Mouse (Mus musculus) heart, adult 2 months (tissue): ENCODE results near the gene Klre1.

Experiments used
- CTCF ChIP-seq: fragments of 200-600 bp; IDR thresholded peaks from 2 replicates; pipeline ENCODE4 v1.8.1; 2022; ENCODE audit warnings: antibody characterized with exemption, mild to moderate bottlenecking, moderate library complexity
- POLR2A ChIP-seq: fragments of 200-500 bp; IDR thresholded peaks from 2 replicates; pipeline ENCODE4 v1.6.1; 2011; ENCODE audit warnings: mild to moderate bottlenecking, low read depth, low read length, control low read depth; ENCODE audit not compliant: insufficient read depth

DNA sequence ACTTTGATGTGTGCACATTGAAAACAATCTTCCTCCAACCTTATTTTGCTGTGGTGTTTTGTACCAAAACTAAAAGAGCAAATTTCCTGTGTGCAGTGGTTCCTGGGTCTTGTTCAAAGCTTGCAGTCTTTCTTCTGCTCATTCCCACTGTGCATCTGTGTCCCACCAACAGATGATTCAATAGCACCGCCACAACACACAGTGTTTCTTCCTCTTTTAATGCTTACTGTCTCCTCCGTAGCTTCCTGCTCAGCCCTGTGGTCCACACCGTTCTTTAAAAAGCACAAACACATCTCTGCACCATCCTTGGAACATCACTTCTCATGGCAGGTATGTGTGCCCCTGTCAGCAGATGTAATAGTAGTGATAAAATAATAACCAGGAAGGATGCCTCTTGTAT, 13.8 kb downstream of the Klre1 start, which contains the start of gene Klrd1:
- TF ChIP-seq POLR2A (no peak), CTCF (no peak)
